Mouse (Mus musculus) forebrain, embryonic 13.5 days (tissue): ENCODE results near the gene Rassf2. TPM values are rescaled to one million over a fixed set of nuclear protein-coding genes. Genes with fewer than 3 reads are reported as not detected.

Experiments used
- ATAC-seq: fragments of 200-750 bp; cut with Nextera tagmentation; 2 replicates; pipeline ENCODE4 v1.8.0; 2017
- H3K27ac ChIP-seq: fragments of 300-500 bp; sonication (generic); 2 replicates; pipeline ENCODE4 v1.5.1; 2015; ENCODE audit warnings: inconsistent platforms, mild to moderate bottlenecking, moderate library complexity
- H3K27me3 ChIP-seq: fragments of 300-500 bp; sonication (generic); 2 replicates; pipeline ENCODE4 v1.6.1; 2015; ENCODE audit warnings: mild to moderate bottlenecking, inconsistent platforms
- H3K36me3 ChIP-seq: fragments of 300-500 bp; sonication (generic); 2 replicates; pipeline ENCODE4 v1.6.1; 2015; ENCODE audit warnings: mild to moderate bottlenecking, inconsistent platforms; ENCODE audit not compliant: poor library complexity, severe bottlenecking
- H3K4me1 ChIP-seq: fragments of 300-500 bp; sonication (generic); 2 replicates; pipeline ENCODE4 v1.6.1; 2015; ENCODE audit warnings: inconsistent platforms
- H3K4me2 ChIP-seq: fragments of 300-500 bp; sonication (generic); 2 replicates; pipeline ENCODE4 v1.6.1; 2015; ENCODE audit warnings: inconsistent platforms, mild to moderate bottlenecking, moderate library complexity
- H3K4me3 ChIP-seq: fragments of 300-500 bp; sonication (generic); 2 replicates; pipeline ENCODE4 v1.5.1; 2015; ENCODE audit warnings: mild to moderate bottlenecking, inconsistent platforms
- H3K9ac ChIP-seq: fragments of 300-500 bp; sonication (generic); 2 replicates; pipeline ENCODE4 v1.6.1; 2015; ENCODE audit warnings: mild to moderate bottlenecking, inconsistent platforms
- H3K9me3 ChIP-seq: fragments of 300-500 bp; sonication (generic); replicated peaks from 2 replicates; pipeline ENCODE4 v1.6.1; 2016; ENCODE audit warnings: inconsistent platforms
- WGBS: fragments of 180-500 bp; shearing (Covaris S2); methylation state at CpG from one replicate; pipeline ENCODE4 v1.1.7; 2015; 5-methylcytosine and 5-hydroxymethylcytosine counted together
- polyA plus RNA-seq: library from polyadenylated mRNA; unstranded; fragments of >200 nt; fragmentation: Nextera tagmentation; extraction: Ambion mirVana; gene quantifications from 2 replicates; pipeline ENCODE4 v1.2.1, GENCODE M21; 2015

The Rassf2 gene
- polyA plus RNA-seq, 1 experiment from 2014 or later, result 21.1 TPM

GRCm38 (mm10) chr2:131961671-131962070 lies 68.4 kb downstream of the Rassf2 start:
- 73% methylated on average over 2 of the region's 2 CpGs for WGBS
- no peak overlapping the region for H3K4me3 ChIP-seq
- H3K36me3 ChIP-seq, result no peaks in the 10 kb centered on the region
- H3K27me3 ChIP-seq, result no peaks in the 10 kb centered on the region
- no peaks in the 10 kb centered on the region for H3K4me1 ChIP-seq
- H3K4me2 ChIP-seq, result no peak overlapping the region
- no peak overlapping the region for H3K9ac ChIP-seq
- no peak for ATAC-seq
- no peak overlapping the region for H3K27ac ChIP-seq
- no peaks in the 10 kb centered on the region for H3K9me3 ChIP-seq

DNA sequence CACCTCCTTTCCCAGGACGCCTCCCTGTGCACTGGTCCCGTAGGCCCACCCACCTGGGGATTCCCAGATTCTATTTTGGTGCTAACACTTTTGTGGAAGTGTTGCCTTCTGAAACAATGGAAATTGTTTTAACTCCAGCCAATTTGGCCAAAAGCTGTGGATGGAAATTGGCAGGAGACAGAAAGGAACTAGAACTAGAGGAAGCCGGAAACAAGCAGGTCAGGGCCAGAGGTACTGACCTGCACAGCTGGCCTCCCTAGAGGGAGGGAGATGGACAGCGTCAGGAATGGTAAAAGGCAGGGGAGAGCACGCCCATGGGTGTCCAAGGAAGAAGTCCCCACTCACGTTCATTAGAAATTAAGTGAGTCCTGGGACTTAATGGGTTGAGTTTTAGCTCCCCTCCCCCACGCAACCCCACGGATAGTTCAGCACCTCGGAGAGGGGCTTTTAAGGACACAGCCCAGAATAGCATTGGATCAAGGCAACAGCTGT lies 72.3 kb downstream of the Rassf2 start:
- Histone ChIP-seq H3K4me3 (no peak overlapping the region), H3K4me1 (peaks cover 19% of the 10 kb centered on the region; the same call in 1 of the 2 replicates), H3K36me3 (no peaks in the 10 kb centered on the region), H3K4me2 (no peak overlapping the region), H3K27me3 (peaks cover 26% of the 10 kb centered on the region), H3K9ac (no peak overlapping the region), H3K9me3 (no peaks in the 10 kb centered on the region), H3K27ac (no peak overlapping the region)
- no peak for ATAC-seq
- WGBS, result 61% methylated on average over 9 of the region's 9 CpGs

- H3K4me2 ChIP-seq, result no peak overlapping the region
- ATAC-seq, result no peak
- no peaks in the 10 kb centered on the region for H3K9me3 ChIP-seq
- peaks cover 33% of the 10 kb centered on the region for H3K27me3 ChIP-seq
- WGBS, result 90% methylated on average over 7 of the region's 7 CpGs
- no peak overlapping the region for H3K9ac ChIP-seq
- no peak overlapping the region for H3K27ac ChIP-seq
- peaks cover 23% of the 10 kb centered on the region; the same call in 1 of the 2 replicates for H3K4me1 ChIP-seq
- no peak overlapping the region for H3K4me3 ChIP-seq
- H3K36me3 ChIP-seq, result no peaks in the 10 kb centered on the region
Measured at GRCm38 (mm10) chr2:131956336-131957256, 73.5 kb downstream of the Rassf2 start.

DNA sequence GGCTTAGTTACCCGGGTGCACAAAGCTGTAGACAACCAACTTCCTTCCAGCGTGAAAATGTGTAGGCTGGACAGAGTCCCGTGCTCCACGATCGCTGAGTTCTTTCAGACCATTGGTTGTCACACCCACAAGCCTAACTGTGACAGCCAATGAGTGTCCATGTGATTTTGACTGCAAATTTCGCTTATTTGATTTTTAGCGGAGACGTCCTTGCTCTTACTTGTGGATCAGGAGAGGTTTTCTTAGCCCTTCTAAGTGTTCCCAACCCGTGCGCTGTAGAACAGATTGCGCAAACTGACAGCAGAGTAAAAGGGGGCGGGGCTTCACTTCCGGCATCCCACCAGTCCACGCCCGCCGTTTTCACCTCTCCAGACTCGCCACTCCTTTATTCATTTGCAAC lies 74.8 kb downstream of the Rassf2 start:
- ATAC-seq, result peak; percentile 84
- H3K9ac ChIP-seq, result peak overlapping the region; percentile 37
- 3% methylated on average over 17 of the region's 17 CpGs for WGBS
- H3K36me3 ChIP-seq, result no peaks in the 10 kb centered on the region
- peak overlapping the region; percentile 39 for H3K4me3 ChIP-seq
- H3K4me2 ChIP-seq, result peak overlapping the region; percentile 65
- H3K9me3 ChIP-seq, result no peaks in the 10 kb centered on the region
- peaks cover 23% of the 10 kb centered on the region; the same call in 1 of the 2 replicates for H3K4me1 ChIP-seq
- H3K27me3 ChIP-seq, result peaks cover 36% of the 10 kb centered on the region
- no peak overlapping the region for H3K27ac ChIP-seq

- peak; percentile 44 for ATAC-seq
- Histone ChIP-seq H3K27me3 (peaks cover 36% of the 10 kb centered on the region), H3K4me3 (peak overlapping the region; percentile 39), H3K9ac (peak overlapping the region; percentile 37), H3K4me1 (peaks cover 23% of the 10 kb centered on the region; the same call in 1 of the 2 replicates), H3K27ac (no peak overlapping the region), H3K4me2 (peak overlapping the region; percentile 65), H3K9me3 (no peaks in the 10 kb centered on the region), H3K36me3 (no peaks in the 10 kb centered on the region)
- 58% methylated on average over 9 of the region's 9 CpGs for WGBS
Measured at GRCm38 (mm10) chr2:131954835-131955234, 75.2 kb downstream of the Rassf2 start.

DNA sequence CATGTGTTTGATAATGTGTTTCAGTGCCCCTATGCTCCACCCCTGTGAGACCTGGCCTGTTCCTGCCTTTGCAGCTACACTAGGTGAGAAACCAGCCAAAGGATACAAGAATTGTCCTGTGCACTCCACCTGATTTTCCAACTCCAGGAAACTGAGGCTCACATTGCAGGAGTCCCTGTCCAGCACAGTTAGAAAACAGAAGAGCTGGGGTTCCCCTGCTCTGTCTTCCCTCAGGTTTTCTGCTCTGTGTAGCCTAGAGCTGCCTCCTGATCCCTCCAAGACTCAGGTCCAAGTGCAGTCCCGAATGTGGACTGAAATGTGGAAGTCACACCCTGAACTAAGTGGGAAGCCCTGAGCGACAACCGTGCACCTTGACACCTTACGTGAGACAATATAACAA lies 76.3 kb downstream of the Rassf2 start:
- 88% methylated on average over 4 of the region's 4 CpGs for WGBS
- H3K36me3 ChIP-seq, result no peaks in the 10 kb centered on the region
- H3K27ac ChIP-seq, result no peak overlapping the region
- no peaks in the 10 kb centered on the region for H3K9me3 ChIP-seq
- H3K4me3 ChIP-seq, result no peak overlapping the region
- no peak for ATAC-seq
- no peak overlapping the region; the same call in 1 of the 2 replicates for H3K4me2 ChIP-seq
- H3K9ac ChIP-seq, result no peak overlapping the region
- peaks cover 25% of the 10 kb centered on the region; the same call in 1 of the 2 replicates for H3K4me1 ChIP-seq
- peaks cover 36% of the 10 kb centered on the region for H3K27me3 ChIP-seq

DNA sequence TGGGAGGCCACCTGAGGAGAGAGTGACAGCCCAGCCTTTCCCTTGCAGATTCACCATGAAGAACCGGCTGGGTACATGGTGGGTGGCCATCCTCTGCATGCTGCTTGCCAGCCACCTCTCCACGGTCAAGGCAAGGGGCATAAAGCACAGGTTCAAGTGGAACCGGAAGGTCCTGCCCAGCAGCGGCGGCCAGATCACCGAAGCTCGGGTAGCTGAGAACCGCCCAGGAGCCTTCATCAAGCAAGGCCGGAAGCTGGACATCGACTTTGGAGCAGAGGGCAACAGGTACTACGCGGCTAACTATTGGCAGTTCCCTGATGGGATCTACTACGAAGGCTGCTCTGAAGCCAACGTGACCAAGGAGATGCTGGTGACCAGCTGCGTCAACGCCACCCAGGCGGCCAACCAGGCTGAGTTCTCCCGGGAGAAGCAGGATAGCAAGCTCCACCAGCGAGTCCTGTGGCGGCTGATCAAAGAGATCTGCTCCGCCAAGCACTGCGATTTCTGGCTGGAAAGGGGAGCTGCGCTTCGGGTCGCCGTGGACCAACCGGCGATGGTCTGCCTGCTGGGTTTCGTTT lies 77.0 kb downstream of the Rassf2 start:
- Histone ChIP-seq H3K4me3 (no peak overlapping the region; the same call in 1 of the 2 replicates), H3K27me3 (peaks cover 36% of the 10 kb centered on the region), H3K9me3 (no peaks in the 10 kb centered on the region), H3K4me1 (peaks cover 30% of the 10 kb centered on the region; the same call in 1 of the 2 replicates), H3K9ac (no peak overlapping the region), H3K36me3 (no peaks in the 10 kb centered on the region), H3K4me2 (peak overlapping the region; percentile 25), H3K27ac (no peak overlapping the region)
- WGBS, result 19% methylated on average over 29 of the region's 29 CpGs
- ATAC-seq, result no peak

- Histone ChIP-seq H3K27ac (no peak overlapping the region), H3K4me1 (peaks cover 30% of the 10 kb centered on the region; the same call in 1 of the 2 replicates), H3K4me3 (no peak overlapping the region), H3K9ac (no peak overlapping the region), H3K4me2 (no peak overlapping the region), H3K27me3 (peaks cover 36% of the 10 kb centered on the region), H3K9me3 (no peaks in the 10 kb centered on the region), H3K36me3 (no peaks in the 10 kb centered on the region)
- WGBS, result 48% methylated on average over 2 of the region's 2 CpGs
- ATAC-seq, result no peak
Measured at GRCm38 (mm10) chr2:131952456-131952855, 77.6 kb downstream of the Rassf2 start.

DNA sequence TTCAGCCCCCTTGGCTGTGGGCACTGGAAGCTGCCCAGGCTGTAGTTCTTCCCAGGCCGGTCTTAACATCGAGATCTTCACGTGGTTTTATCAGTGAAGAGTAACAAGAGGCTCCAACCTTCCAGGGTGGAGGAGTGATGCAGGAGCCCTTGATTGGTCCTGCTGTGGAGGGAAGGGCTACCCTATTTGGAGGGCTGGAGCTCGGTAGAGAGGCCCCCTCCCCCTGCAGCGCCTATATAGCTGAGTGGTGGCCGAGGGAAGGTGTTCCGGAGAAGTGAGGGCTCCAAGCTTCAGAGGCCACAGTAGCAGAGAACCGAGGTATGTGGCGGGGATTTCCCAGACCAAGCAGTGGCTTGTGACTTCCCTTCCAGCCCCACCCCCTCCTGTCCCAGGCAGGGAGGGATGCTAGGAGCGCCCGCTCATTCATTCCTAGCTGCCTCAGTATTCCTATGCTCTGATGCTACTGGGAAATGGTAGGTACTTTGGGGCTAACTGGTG lies 79.4 kb downstream of the Rassf2 start, which contains the start of gene Prnd:
Prnd (plus strand) TSS at position 264 of the 498 bp plus-strand sequence.
- 24% methylated on average over 11 of the region's 11 CpGs for WGBS
- H3K9me3 ChIP-seq, result no peaks in the 10 kb centered on the region
- H3K4me2 ChIP-seq, result no peak within 1 kb of the TSS
- peaks cover 30% of the 10 kb centered on the region; the same call in 1 of the 2 replicates for H3K4me1 ChIP-seq
- H3K9ac ChIP-seq, result no peak within 1 kb of the TSS
- no peak for ATAC-seq
- H3K4me3 ChIP-seq, result no peak within 1 kb of the TSS
- no peaks in the 10 kb centered on the region for H3K36me3 ChIP-seq
- H3K27me3 ChIP-seq, result peaks cover 31% of the 10 kb centered on the region
- H3K27ac ChIP-seq, result no peak within 1 kb of the TSS

DNA sequence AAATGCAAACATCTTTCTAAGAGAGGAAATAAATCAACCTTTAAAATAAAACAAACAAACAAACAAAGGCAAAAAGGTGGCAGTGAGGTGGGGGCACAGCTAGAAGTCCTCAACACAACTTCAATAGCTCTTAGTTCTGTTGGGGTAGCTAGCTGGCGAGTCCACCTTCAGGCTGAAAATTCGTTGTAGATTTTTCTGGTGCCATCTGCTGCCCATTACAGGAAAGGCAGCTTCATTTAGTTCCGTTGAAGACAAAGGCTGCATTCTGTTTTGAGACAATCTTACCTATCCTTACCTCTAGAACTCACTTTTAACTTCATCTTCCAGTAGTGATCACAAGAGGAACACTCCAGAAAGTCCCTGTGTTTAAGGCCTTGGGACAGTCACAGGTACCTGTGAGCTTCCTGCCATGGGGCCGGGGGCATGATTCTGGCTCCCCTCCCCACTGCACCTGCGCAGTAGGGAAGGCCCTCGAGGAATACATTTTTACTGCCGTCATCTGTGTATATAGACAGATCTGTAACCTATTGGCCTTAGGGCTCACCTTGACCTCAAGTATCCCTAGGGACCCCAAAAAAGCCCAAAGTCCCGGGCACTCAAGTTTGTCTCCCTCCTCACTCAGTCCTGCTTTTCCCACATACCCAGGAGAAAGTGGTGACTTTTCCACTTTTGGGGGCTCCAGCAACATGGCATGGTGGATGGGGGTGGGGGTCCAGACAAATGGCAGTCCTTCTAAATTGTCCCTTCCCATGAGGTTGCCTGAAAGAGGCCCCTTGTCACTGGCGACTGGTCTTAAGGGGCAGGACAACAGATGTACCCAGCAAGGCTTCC lies 80.1 kb downstream of the Rassf2 start:
- no peak overlapping the region for H3K27ac ChIP-seq
- ATAC-seq, result peak; percentile 60
- H3K36me3 ChIP-seq, result no peaks in the 10 kb centered on the region
- H3K4me1 ChIP-seq, result peaks cover 24% of the 10 kb centered on the region; the same call in 1 of the 2 replicates
- no peak overlapping the region for H3K4me2 ChIP-seq
- no peak overlapping the region for H3K9ac ChIP-seq
- H3K27me3 ChIP-seq, result peaks cover 31% of the 10 kb centered on the region
- no peaks in the 10 kb centered on the region for H3K9me3 ChIP-seq
- 54% methylated on average over 9 of the region's 9 CpGs for WGBS
- H3K4me3 ChIP-seq, result no peak overlapping the region

DNA sequence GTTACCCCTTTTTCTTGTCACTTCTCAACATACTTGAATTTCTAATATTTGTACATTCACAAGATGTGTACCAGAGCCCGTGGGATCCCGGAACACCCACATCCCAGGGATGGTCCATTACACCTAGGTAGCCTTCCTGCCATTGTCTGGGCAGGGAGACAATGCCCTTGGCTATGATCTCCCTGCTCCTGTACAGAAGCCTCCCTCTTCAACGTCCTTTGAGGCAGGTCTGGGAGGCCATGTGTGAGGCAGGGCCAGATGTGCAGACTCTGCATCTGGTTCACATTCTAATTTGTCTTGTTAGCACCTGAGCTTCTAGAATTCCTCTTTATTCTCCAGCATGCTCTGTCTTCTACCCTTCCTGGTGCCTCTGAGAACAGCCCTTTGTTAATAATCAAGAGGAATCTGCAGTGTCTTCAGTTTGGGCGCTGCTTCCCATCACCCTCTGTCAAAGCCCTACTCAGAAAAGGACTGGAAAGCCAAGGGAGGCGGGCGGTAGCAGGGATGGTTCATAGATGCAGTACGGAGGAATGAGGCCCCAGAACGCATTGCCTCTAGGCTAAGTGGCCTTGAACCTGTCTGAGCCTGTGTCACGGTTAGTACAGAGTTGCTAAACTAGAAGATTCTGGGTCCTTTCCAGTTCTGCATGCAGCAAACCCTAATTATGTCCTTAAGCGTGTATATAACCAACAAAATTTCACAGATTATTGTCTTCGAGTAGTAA lies 81.0 kb downstream of the Rassf2 start:
- H3K4me2 ChIP-seq, result no peak overlapping the region
- no peak for ATAC-seq
- H3K4me3 ChIP-seq, result no peak overlapping the region
- no peak overlapping the region for H3K27ac ChIP-seq
- H3K9me3 ChIP-seq, result no peaks in the 10 kb centered on the region
- 75% methylated on average over 11 of the region's 11 CpGs for WGBS
- H3K36me3 ChIP-seq, result no peaks in the 10 kb centered on the region
- peaks cover 20% of the 10 kb centered on the region; the same call in 1 of the 2 replicates for H3K4me1 ChIP-seq
- no peak overlapping the region for H3K9ac ChIP-seq
- H3K27me3 ChIP-seq, result peaks cover 24% of the 10 kb centered on the region
